Mouse (Mus musculus): Measurements from ENCODE around the gene Sema6d. TPM values are rescaled to one million over a fixed set of nuclear protein-coding genes. Genes with fewer than 3 reads are reported as not detected.

Gene Sema6d
- polyA plus RNA-seq, 1 experiment from 2014 or later = 22.1 TPM

GRCm38 (mm10) chr2:124602379-124602913, 512.7 kb downstream of the Sema6d start:
- no peak overlapping the region for H3K27ac ChIP-seq
- ATAC-seq = 0 out of 2 replicates have a peak, but pooled peaks have one; percentile 34
- no peaks in the 10 kb centered on the region for H3K36me3 ChIP-seq
- H3K27me3 ChIP-seq = peaks cover 8% of the 10 kb centered on the region
- H3K9me3 ChIP-seq = no peaks in the 10 kb centered on the region
- H3K9ac ChIP-seq (replicated peaks) = no peak overlapping the region
- WGBS = 64% methylated on average over 8 of the region's 8 CpGs
- H3K4me3 ChIP-seq (replicated peaks) = no peak overlapping the region
- no peak overlapping the region for H3K4me2 ChIP-seq (replicated peaks)
- H3K4me1 ChIP-seq (replicated peaks) = no peaks in the 10 kb centered on the region

- no peaks in the 10 kb centered on the region for H3K36me3 ChIP-seq
- H3K27me3 ChIP-seq = peaks cover 25% of the 10 kb centered on the region
- H3K9ac ChIP-seq (replicated peaks) = no peak overlapping the region
- no peak overlapping the region for H3K27ac ChIP-seq
- no peak overlapping the region for H3K4me3 ChIP-seq (replicated peaks)
- H3K9me3 ChIP-seq = no peaks in the 10 kb centered on the region
- 84% methylated on average over 1 of the region's 1 CpGs for WGBS
- ATAC-seq = no peak
- no peak overlapping the region for H3K4me2 ChIP-seq (replicated peaks)
- H3K4me1 ChIP-seq (replicated peaks) = peaks cover 7% of the 10 kb centered on the region; the same call in 1 of the 2 replicates
Measured at GRCm38 (mm10) chr2:124605341-124605740, 515.6 kb downstream of the Sema6d start.

GRCm38 (mm10) chr2:124607986-124608385, 518.2 kb downstream of the Sema6d start:
- H3K4me3 ChIP-seq (replicated peaks) = no peak overlapping the region
- no peak overlapping the region for H3K27ac ChIP-seq
- H3K27me3 ChIP-seq = peaks cover 23% of the 10 kb centered on the region
- H3K9ac ChIP-seq (replicated peaks) = no peak overlapping the region
- H3K4me1 ChIP-seq (replicated peaks) = peaks cover 31% of the 10 kb centered on the region
- WGBS = 33% methylated on average over 5 of the region's 5 CpGs
- ATAC-seq = no peak
- no peaks in the 10 kb centered on the region for H3K9me3 ChIP-seq
- no peaks in the 10 kb centered on the region for H3K36me3 ChIP-seq
- no peak overlapping the region for H3K4me2 ChIP-seq (replicated peaks)

GRCm38 (mm10) chr2:124608546-124608945, 518.8 kb downstream of the Sema6d start:
- no peak overlapping the region for H3K4me2 ChIP-seq (replicated peaks)
- 78% methylated on average over 4 of the region's 4 CpGs for WGBS
- peaks cover 37% of the 10 kb centered on the region for H3K4me1 ChIP-seq (replicated peaks)
- no peak overlapping the region for H3K27ac ChIP-seq
- peaks cover 25% of the 10 kb centered on the region for H3K27me3 ChIP-seq
- no peaks in the 10 kb centered on the region for H3K9me3 ChIP-seq
- ATAC-seq = no peak
- H3K4me3 ChIP-seq (replicated peaks) = no peak overlapping the region
- no peak overlapping the region for H3K9ac ChIP-seq (replicated peaks)
- H3K36me3 ChIP-seq = no peaks in the 10 kb centered on the region

DNA sequence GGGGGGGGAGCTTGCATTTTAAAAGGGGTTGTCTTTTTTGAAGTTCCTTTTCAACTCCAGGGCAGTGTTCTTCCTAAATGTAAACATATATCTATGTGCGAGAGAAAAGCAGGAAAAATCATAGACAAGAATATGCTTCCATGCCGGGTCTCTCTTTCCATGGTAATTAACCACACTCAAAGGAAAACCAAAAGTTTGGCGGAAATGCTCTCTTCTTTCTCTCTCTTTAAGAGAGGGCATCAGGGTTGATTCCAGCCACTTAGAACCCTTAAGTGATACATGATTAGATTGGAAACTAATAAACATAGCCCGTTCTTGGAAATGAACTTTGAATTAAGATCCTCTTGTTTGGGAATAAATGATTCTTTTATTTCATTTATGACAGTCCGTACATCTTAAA, 519.2 kb downstream of the Sema6d start:
- Histone ChIP-seq H3K9me3 (no peaks in the 10 kb centered on the region), H3K4me3 (replicated peaks) (peak overlapping the region; percentile 73; the same call in 1 of the 2 replicates), H3K27ac (no peak overlapping the region), H3K36me3 (no peaks in the 10 kb centered on the region), H3K9ac (replicated peaks) (no peak overlapping the region), H3K27me3 (peaks cover 25% of the 10 kb centered on the region), H3K4me2 (replicated peaks) (peak overlapping the region; percentile 81), H3K4me1 (replicated peaks) (peaks cover 39% of the 10 kb centered on the region)
- no peak for ATAC-seq
- 21% methylated on average over 5 of the region's 5 CpGs for WGBS

- ATAC-seq = peak; percentile 87
- under 1% methylated on average over 73 of the region's 80 CpGs for WGBS
- Histone ChIP-seq H3K36me3 (no peaks in the 10 kb centered on the region), H3K27ac (peak overlapping the region; percentile 87), H3K9ac (replicated peaks) (peak overlapping the region; percentile 76), H3K4me2 (replicated peaks) (peak overlapping the region; percentile 81), H3K9me3 (no peaks in the 10 kb centered on the region), H3K27me3 (peaks cover 25% of the 10 kb centered on the region), H3K4me3 (replicated peaks) (peak overlapping the region; percentile 73), H3K4me1 (replicated peaks) (peaks cover 42% of the 10 kb centered on the region)
Measured at GRCm38 (mm10) chr2:124609711-124610585, 520.2 kb downstream of the Sema6d start.

DNA sequence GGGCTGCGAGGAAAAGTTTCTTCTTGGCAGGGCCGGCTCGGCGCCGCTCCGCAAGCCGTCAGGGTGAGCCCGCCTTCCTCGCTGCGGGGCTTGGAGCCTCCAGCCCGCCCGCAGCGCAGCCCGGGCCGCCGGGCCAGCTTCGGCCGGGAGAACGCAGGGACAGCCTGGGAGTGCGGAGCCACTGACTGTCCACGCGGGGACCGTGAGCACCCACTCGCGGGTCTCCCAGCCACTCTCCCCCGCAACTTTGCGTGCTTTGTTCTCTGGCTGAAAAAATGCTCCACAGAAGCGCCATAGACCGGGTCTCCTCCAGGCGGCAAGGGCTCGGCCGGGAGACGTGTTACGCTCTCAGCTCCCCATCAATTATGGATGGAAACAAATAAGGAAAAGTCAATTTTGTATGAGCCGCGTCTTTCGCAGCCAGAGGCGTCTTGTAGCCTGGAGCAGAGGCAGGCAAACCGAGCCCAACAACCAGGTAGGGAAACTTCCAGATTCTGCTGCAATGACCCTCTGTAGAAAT, 520.9 kb downstream of the Sema6d start:
- Histone ChIP-seq H3K36me3 (no peaks in the 10 kb centered on the region), H3K9me3 (no peaks in the 10 kb centered on the region), H3K4me1 (replicated peaks) (peaks cover 42% of the 10 kb centered on the region), H3K27ac (peak overlapping the region; percentile 87), H3K4me2 (replicated peaks) (peak overlapping the region; percentile 81), H3K27me3 (peaks cover 25% of the 10 kb centered on the region), H3K9ac (replicated peaks) (peak overlapping the region; percentile 76), H3K4me3 (replicated peaks) (peak overlapping the region; percentile 73)
- WGBS = under 1% methylated on average over 39 of the region's 39 CpGs
- ATAC-seq = peak; percentile 71

DNA sequence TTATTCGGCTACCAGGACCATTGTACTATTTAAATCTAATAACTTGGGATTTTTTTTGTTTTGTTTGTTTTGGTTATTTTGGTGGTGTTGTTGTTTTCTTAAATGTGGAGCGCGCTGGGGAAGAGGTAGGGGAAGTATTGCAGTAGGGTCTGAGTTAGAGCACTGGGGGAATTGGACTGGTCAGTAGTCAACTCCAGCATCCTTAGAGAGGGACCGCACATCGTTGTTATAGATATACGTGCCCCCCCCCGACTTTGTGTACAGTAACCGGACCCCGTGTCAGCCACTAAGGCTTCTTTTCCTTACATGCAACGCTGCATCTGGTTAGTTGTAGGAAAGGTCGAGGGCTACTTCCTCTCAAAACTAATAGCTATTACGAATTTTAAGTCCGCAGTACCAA, 521.5 kb downstream of the Sema6d start:
- H3K4me2 ChIP-seq (replicated peaks) = peak overlapping the region; percentile 81
- peak overlapping the region; percentile 76 for H3K9ac ChIP-seq (replicated peaks)
- H3K9me3 ChIP-seq = no peaks in the 10 kb centered on the region
- H3K4me3 ChIP-seq (replicated peaks) = peak overlapping the region; percentile 73
- 23% methylated on average over 13 of the region's 13 CpGs for WGBS
- peak overlapping the region; percentile 87; the same call in 1 of the 2 replicates for H3K27ac ChIP-seq
- H3K36me3 ChIP-seq = no peaks in the 10 kb centered on the region
- H3K27me3 ChIP-seq = peaks cover 25% of the 10 kb centered on the region
- peaks cover 42% of the 10 kb centered on the region for H3K4me1 ChIP-seq (replicated peaks)
- ATAC-seq = no peak

- H3K4me3 ChIP-seq (replicated peaks) = peak overlapping the region; percentile 73
- H3K27ac ChIP-seq = no peak overlapping the region
- peaks cover 42% of the 10 kb centered on the region for H3K4me1 ChIP-seq (replicated peaks)
- peak overlapping the region; percentile 81 for H3K4me2 ChIP-seq (replicated peaks)
- H3K27me3 ChIP-seq = peaks cover 23% of the 10 kb centered on the region
- no peaks in the 10 kb centered on the region for H3K36me3 ChIP-seq
- no peak for ATAC-seq
- WGBS = 32% methylated on average over 6 of the region's 6 CpGs
- H3K9ac ChIP-seq (replicated peaks) = peak overlapping the region; percentile 76; the same call in 1 of the 2 replicates
- H3K9me3 ChIP-seq = no peaks in the 10 kb centered on the region
Measured at GRCm38 (mm10) chr2:124612276-124612675, 522.5 kb downstream of the Sema6d start.

DNA sequence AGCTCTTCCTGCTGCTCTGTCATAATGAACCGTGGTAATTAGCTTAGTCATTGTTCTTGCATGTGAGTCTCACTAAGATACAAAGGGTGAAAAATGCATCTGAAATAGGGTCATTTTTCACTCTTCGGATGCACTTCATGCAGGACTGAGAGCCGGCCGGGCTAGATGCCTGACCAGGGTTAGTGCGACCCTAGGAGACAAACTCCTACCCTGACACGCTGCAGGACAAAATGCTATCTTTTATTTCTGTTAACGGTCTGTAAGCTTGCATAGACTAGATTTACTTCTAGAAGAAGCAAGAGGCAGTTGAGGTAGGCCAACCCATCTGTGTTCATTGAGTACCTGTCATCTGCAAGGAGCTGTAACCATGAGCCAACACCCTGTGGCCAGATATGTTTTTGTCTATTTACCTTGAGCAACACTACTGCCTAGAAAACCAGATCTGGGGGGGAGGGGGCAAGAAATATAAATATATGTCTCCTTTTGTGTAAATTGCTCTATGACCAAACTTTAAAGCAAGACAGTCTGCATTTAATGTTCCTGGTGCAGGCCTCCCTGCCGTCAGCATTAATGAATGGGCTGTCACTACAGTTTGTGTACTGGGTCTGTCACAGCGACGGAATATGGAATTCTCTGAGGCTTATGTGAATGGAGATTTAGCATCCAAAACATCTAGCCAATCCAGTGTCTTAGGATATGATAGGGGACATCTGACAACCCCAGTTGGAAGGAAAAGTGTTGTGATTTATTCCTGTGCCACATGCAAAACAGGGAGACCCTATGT, 523.1 kb downstream of the Sema6d start:
- Histone ChIP-seq H3K4me1 (replicated peaks) (peaks cover 42% of the 10 kb centered on the region), H3K27ac (no peak overlapping the region)
- ATAC-seq = no peak

GRCm38 (mm10) chr2:124613671-124614210, 524.0 kb downstream of the Sema6d start:
- H3K4me1 ChIP-seq (replicated peaks) = peaks cover 41% of the 10 kb centered on the region
- peak overlapping the region; percentile 81 for H3K4me2 ChIP-seq (replicated peaks)
- no peak overlapping the region for H3K9ac ChIP-seq (replicated peaks)
- no peak for ATAC-seq
- H3K9me3 ChIP-seq = no peaks in the 10 kb centered on the region
- H3K27ac ChIP-seq = no peak overlapping the region
- H3K36me3 ChIP-seq = no peaks in the 10 kb centered on the region
- WGBS = 63% methylated on average over 3 of the region's 3 CpGs
- H3K4me3 ChIP-seq (replicated peaks) = peak overlapping the region; percentile 8; the same call in 1 of the 2 replicates
- peaks cover 9% of the 10 kb centered on the region for H3K27me3 ChIP-seq

More for the DNA sequence above, 523.1 kb downstream of the Sema6d start:
- Histone ChIP-seq H3K4me3 (replicated peaks) (peak overlapping the region; percentile 73), H3K9ac (replicated peaks) (peak overlapping the region; percentile 76; the same call in 1 of the 2 replicates), H3K36me3 (no peaks in the 10 kb centered on the region), H3K4me2 (replicated peaks) (peak overlapping the region; percentile 81), H3K9me3 (no peaks in the 10 kb centered on the region), H3K27me3 (peaks cover 17% of the 10 kb centered on the region)
- WGBS = 46% methylated on average over 10 of the region's 10 CpGs
